Mouse (Mus musculus): ENCODE data around the gene Zbtb16.

The Zbtb16 gene

DNA sequence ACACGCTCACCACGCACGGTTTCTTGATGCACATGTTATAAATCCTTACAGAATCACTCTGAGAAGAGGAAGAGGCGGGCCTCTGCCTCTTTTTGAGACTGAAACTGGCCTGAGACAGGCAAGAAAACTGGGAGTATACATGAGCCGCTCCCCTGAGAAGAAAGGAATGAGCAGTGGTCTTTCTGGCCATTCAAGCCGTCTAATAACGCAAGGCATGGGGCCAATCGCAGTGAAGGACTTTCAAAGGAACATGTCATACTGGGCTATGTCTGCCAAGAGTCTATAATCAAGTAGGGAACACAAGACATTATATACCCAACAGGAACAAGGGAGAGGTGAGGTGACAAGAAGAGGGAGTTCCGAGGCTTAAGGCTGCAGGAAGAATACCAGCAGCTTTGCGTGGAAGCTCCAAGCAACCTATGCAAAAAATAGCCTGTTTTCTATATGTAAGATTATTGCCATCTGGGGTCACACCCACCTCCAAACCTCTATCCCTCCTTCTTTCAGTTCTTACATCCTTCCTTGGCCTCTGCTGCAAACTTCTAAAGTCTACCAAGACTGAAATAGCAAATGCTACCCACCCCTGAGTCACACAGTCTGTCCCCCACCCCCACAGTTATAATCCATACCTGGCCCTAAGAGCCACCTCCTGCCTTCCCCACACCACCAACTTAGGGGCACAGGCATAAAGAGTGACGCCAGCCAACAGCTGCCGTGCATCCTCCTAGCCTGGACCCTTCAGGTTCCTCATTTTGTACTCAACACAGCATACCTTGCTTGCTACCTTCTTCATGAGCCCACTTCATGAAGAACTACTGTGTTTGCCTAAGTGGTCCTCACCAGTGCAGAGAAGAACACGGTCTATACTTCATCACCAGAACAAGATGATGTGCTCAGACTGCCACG is 74.0 kb downstream of the Zbtb16 start:
- no peak for DNase-seq

DNA sequence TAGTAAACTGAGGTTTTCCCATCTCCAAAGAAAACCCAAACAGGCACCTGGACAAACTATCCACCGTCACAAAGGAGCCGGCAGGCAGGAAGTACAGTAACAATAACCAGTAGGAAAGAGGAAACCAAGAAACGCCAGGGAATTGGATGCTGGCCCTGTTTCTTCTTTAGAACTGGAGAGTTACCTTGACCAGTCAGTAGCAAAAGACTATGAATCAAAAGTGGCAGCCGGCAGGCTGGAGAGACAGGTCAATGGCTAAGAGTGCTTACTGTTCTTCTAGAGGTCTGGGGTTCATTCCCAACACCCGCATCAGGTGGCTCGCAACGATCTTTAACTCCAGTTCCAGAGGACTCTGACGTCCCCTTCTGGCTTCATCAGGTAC is 74.9 kb downstream of the Zbtb16 start:
- no peak for DNase-seq

DNA sequence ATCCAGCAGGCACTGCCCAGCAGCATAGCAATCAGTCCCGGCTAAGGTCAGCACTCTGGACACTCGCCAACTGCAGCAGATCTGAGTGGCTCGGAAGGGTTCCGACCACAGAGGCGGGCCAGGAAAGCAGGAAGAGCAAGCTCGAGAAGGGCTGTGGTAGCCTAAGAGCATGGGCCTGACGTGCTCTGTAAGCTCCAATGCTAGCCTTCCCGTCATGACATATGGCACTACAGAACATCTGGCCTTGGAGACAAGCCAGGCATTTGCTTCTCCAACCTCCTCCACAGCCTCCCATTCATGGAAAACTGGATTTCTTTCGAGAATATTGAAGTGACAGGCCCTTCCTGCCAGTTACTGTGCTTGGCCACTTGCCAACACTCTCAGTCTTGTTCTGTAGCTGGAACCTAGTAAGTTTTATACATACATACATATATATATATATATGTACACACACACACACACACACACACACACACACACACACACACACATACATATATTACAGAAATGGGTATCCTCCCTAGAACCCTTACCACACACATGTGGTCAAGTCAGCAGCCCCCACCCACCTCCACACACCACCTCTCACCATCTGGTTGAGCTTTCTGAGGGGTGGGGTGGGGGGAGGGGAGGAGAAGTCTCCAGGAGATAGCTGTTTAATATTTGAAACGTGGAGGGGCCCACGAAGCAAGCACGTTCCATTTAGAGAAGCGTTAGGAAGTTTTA is 75.4 kb downstream of the Zbtb16 start:
- peak; percentile 83 for DNase-seq

DNA sequence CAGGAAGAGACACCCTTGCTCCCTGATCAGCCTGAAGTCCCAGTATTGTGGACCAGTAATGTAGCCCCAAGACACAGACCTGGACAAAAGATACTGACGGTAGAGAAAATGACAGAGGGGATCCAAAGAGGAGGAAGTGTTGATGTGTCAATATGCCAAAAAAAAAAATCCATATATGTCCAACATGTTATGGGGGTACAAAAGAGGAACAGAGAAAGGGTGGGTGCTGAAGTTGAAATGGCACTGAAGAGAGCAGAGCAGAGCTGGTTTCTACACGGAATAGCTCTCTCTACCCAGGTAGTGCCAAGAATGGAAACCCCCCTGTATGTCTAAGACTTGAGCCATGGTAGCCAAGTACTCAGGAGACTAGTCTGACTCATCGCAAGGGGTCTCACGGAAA is 76.9 kb downstream of the Zbtb16 start:
- no peak for DNase-seq

DNA sequence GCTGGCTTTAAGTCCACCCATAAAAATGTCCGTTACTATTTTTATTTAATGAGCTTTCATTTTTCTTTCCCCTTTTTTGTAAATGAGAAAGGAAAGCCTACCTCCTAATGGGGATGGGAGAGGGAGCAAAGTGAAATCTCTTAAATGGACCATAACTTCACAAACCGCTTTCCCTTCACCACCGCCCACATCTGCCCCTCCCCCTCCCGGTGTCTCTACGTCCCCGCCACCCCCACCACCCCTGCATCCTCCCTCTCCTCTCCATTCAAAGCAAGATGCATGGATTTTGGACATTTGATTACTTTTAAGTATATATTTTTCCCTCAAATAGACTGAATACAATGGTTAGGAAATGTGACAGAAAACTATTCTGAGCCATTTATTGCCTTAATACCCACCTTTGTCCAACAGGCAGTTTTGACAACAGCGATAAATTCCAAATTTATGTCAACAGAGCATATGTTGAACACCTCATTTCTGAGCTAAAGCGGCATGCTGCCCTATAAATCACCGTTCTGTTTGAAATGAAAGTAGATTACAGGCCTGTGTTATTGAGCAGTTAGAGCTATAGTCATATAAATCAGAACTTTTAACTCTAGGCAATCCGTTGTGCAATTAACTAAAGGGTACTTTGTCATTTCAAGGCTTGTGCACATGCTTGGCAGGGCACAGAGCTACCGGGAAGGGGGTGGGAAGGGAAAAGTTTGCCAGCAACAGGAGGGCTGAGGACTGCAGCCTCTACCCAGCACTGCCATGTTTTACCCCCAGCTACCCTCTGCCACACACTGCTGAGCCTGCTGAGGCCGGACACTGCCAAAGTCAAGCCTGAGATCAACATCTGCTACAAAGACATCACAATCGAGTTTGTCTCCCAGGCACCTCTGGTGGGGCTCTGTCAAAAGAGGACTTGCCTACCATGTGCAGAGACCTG is 78.1 kb downstream of the Zbtb16 start:
- no peak for DNase-seq

DNA sequence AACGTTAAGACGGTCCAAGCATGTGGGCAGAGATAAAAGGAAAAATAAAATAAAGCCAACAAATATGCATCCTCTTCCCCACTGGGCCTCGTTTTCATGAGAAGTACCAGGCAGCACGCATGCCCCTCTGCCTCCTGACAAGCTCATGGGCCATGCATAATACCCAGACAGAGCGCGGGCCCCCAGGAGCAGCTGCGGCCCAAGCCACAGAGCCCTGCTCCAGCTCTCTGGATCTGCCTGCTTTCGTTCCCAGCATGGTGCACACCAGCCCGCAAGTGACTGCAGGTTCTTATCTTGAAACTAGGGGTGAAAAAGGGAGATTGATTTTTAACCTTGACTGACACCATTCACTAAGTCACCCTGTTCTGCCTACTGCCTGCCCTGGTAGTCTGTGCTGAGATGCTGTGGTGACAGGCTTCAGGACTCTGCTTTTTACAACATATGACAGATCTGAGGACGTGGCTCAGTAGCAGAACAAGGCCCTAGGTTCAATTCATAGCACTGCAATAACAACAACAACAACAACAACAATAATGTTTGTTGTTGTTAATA is 79.7 kb downstream of the Zbtb16 start:
- no peak for DNase-seq

DNA sequence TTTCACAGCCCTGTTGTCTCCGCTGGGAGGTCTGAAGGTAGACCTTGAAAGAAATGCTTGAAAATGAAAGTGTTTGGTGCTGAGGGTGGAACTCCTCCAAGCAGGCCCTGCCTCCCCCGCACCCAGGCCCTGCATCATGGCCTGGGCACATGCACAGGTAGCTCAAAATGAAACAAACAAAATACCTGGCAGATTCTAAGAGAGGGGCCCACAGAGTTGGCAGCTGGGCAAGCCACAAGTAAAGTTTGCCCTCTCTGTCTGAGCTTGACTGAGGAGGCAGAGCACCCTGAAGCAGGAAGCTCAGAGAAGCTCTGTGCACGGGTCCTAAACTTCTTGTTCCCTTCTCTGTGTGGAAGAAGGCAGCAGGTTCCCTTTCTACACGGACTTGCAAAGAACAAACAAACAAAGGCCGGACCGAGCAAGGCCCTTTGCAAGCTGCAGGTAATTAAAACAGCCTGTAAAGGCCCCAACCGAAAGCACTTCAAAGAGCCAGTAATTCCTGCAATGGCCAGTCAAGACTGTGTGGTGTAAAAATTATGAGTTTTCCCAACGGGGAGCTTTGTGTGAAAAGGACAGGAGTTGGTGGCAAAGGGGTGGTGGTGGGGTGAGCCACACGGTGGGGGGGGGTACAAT is 80.5 kb downstream of the Zbtb16 start:
- DNase-seq = no peak

DNA sequence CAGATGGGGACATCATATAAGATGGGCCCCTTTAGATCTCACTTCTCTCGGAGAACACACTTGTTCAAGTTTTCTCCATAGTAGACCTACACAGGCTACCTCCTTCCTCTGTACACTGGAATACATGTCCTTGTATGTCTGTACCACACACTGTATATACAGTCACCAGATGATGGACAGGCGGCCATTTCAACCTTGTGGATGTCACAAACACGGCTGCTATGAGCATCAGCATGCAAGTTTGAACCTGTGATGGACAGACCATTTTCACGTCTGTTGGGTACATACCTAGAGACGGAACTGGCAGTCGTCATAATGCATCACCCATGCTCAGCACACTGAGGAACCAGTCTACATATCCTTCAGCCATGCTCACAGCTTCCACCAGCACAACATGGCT is 81.6 kb downstream of the Zbtb16 start:
- no peak for DNase-seq

DNA sequence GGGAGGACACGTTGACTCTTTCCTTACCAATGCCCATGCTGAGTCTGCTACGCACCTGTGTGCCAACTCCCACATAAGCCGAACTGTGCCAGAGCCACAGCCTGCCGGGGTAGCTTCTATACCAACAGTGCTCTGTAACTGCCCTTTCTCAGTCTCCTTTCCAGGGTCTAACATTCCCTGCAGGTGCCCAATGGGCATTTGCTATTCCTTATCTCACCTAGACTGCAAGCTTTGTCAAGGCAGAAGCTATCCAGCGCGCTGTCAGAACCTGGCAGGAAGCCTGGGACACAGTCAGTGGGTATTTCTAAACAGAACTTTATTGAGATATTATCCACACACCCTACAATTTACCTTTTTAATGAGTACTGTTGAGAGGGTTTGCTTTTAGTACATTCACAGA is 82.1 kb downstream of the Zbtb16 start:
- DNase-seq = no peak

DNA sequence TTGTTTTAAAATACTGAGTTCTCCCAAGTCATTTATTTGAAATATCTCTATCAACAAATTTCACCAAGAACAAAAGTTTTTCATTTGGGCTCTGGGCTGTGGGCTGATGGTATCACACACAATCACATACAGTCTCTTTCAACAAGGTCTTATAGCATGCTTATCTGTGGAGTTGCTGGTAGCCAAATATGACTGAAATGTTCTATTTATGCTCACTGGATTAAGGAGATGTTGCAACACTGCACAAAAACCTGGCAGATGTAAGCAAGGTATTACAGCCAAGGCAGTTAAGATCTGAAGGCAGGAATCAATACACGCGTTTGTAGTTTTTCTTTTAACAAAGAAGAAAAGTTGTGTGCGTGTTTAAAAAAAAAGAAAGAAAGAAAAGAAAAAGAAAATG is 84.1 kb downstream of the Zbtb16 start:
- no peak for DNase-seq

DNA sequence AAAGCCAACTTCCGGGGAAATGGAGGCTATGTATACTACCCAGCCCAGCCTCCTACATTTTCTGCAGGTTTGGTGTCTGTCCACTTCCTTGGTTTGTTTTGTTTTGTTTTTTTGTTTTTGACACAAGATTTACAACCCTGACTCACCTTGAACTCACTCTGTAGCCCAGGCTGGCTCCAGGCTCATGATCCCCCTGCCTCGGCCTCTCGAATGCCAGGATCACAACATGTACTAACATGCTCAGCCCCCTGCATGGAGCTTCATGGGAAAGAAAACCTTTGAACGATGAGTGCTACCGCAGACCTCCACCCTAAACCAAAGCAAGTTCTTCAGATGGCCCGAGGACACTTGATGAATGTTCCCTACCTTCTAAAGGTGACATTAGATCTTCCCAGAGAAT is 86.4 kb downstream of the Zbtb16 start:
- DNase-seq = no peak

DNA sequence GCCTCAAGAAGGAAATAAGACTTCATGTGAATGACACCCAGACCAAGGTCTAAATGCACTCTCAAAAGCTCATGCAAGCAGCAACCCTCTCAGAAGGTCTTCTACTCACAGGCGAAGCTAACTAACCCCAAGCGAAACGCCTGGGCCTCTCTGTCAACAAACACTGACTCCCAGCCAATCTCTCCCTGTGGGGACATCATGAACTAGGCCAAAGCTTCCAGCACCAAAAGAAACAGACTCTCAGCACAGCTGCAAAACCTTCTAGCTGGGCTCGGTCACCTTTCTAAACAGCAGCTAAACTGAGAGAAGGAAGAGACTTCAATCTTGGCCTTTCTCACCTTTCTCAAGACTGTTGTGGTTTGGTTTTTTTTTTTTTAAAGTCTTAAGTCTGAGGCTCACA is 86.9 kb downstream of the Zbtb16 start:
- DNase-seq = peak; percentile 53

DNA sequence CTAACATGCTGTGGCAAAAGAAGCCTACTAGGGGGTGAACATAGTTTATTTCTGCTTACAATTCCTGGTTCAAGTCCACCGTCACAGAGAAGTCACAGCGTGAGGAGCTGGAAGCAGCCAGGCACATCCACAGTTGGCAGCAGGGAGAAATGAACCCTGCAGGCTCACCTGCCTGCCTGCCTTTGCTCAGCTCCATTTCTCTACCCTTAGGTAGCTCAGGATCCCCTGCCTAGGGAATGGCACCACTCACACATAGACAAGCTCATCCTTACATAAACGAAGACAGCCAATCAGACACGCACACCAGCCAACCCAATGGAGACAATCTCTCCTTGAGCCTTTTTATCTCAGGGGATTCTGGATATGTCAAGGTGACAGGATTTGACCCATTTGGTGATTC is 87.3 kb downstream of the Zbtb16 start:
- no peak for DNase-seq

DNA sequence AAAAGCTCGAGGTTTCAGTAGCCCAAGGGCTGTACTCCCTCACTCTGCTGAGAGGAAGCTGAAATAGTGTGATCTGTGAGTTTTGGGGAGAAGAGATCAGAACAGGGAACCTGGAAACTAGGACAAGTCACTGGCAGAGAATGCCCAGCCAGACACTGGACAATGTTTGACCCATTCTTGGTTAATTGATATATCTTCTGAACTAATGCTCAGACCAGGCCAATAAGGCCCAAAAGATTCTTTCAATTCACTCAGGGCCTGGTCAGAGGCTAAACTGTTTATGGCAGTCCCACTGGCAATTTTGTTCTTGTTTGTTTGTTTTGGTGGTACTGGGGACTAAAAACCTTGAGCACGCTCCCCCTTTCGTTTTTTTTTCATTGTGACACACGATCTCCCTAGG is 87.8 kb downstream of the Zbtb16 start:
- DNase-seq = no peak

DNA sequence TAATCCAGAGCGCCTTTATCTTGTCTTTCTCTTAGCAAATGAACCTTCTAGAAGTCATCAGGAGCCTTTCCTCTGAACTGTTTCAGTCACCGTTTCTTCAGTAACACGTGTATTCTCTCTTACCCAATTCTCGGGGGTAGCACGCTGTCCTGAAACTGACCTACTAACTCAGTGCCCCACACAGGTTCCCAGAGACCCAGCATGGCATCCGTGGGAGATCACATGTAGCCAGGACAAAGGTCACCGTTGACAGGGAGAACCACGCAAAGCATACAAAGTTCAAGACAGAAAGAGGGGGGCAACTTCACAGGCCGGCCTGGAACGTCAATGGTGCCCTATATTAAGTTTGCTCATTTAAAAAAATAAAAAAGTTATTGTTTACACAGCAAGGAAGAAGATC is 89.5 kb downstream of the Zbtb16 start:
- DNase-seq = no peak

DNA sequence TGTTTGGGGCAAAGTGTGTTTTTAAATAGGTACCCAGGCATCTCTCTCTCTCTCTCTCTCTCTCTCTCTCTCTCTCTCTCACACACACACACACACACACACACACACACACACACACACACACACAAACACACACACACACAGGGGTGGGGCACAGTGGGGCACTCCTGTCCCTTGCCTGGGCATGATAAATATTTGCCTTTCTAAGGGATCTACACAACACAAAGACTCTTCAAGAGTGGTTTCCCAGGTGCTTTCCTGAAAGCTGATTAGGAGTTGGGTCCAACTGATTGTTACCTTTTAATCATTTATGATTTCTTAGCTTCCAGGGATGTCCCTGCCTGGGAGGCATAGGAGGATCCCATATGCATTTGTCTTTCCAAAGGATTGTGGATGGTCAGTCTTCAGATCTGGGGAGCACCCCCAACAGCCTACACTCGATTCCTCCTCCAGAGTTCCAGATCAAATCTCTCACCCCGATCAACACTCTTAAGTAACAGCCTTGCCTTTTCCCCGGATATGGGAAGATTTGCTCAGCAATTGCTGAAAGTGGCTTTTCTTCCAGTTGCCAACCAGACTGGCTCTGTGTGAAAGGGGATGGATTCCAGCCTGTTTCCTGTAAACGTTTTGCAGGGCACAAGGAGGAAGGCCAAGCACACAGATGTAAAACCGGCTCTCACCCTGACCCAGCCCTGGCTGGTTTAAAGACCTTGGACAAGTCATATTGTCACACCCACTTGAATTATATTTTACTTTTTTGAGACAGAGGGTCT is 90.5 kb downstream of the Zbtb16 start:
- no peak for DNase-seq

DNA sequence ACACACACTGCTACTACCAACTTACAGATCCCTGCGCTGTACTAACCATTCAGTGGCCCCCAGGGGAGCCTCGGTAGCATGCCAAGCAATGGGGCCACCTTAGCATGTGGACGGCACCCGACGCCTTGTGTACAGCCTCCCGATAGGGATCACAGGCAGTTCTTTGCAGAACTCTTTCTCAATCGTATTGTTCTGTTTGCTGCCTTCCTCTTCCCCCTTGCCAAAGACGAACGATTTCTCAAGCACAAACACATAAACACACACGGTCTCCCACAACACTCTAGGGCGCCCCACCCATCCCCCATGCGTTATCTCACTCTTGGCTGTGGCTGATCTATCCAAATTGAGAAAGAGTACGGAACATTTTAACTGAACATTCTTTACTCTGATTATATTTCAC is 91.1 kb downstream of the Zbtb16 start:
- DNase-seq = no peak

DNA sequence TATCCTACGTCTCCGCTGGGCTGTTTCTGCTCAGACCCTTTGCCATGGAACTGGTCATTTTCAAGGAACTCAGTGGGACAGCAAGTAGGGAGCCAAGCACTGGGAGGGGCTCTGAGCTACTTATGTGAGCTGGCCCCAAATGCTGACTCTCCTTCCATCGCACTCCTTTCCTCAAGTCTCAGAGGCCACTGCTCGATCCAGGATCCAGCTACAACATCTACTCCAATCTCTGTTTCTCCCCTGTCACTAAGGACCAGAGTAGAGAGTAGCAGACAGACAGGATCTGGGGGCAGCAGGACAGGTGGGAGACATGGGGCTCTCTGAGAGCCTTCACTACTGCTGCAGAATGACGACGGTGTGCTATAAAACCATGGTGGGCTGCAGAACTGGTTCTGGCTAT is 91.6 kb downstream of the Zbtb16 start:
- no peak for DNase-seq

DNA sequence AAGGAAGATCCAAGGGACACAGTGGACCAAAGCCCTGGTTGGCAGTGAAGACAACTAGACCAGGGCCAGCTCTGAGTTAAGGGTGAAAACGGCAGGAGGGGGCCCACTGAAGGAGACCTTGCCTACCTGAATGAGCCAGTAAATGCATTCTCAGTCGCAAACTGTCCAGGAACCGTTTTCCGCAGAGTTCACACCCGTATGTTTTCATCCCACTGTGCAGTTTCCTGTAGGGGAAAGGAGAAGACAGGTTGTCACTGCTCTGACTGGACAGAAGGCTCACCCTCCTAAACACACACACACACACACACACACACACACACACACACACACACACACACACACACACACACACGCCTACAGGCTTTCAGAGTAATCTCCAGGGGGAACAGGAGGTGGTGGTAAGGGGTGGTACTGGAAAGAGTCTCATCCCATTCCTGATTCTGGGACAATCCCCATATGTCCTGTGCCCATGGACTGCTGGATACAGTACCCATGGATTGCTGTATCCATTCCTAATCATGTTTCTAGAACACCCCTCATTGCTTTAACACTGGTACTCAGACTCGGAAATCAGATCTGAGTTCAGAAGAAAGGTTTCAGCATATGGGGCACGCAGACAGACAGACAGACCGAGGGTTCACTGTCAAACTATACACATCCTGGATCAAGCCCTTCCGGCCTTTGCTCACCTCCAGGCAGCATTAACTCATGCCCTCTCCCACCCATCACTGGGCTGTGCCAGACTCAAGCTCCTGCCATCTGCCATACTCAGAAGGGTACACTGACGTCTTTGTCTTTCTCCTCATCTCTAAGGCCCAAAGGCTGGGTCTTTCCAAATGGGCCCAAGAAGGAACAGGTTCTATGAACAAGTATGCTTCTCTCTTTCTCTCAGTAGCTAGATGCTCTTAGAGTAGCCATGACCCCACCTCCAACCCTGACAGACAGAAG is 92.4 kb downstream of the Zbtb16 start:
- no peak for DNase-seq

DNA sequence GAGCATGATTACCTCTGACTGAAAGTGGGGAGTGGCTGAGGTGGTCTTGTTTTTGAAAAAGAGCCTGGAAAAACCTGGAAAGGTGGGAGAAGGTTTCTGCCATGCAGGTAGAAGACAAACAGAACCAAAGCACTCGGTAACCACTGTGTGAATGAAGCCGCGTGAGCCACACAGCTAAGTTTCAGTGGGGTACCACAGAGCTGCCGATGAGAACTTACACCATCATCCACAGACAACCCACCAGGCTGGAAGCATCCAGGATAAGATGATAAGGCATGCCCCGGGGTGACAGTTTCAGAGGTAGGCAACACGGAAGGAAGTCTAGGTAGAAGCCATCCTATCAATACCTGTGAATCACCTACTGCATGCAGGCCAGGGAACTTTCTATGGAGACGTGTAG is 93.9 kb downstream of the Zbtb16 start:
- DNase-seq = no peak

Data from right cerebral cortex, adult 18-20 months (tissue).